Mouse (Mus musculus) G1E (cell line): Measurements from ENCODE around the gene Atp5f1.
A peak's percentile ranks its signal among the peaks of the same experiment; 100 is the strongest.

Source experiments
- CTCF ChIP-seq: IDR thresholded peaks from 2 replicates; pipeline ENCODE4 v1.5.1; 2012; ENCODE audit warnings: low read depth, low read length, inconsistent platforms, mixed read lengths
- GATA1 ChIP-seq: IDR thresholded peaks from 2 replicates; pipeline ENCODE4 v1.6.1; 2012; ENCODE audit warnings: borderline replicate concordance, low read length, inconsistent platforms, mixed read lengths
- TAL1 ChIP-seq: conservative IDR thresholded peaks from 2 replicates; pipeline ENCODE4 v1.6.1; 2012; ENCODE audit warnings: low read depth, low read length, inconsistent platforms, mixed read lengths

- no peak for TF ChIP-seq CTCF
- TF ChIP-seq TAL1, result peak; percentile 74
- no peak for TF ChIP-seq GATA1
Measured at GRCm38 (mm10) chr3:105913839-105914681, 45.8 kb downstream of the Atp5f1 start.
